Mouse (Mus musculus): ENCODE data around the gene Cenpb.

The Cenpb gene

GRCm38 (mm10) chr2:131196606-131197316 lies 16.9 kb upstream of the Cenpb start:
- WGBS, result 93% methylated on average over 16 of the region's 16 CpGs

GRCm38 (mm10) chr2:131191005-131191390 lies 11.1 kb upstream of the Cenpb start:
- WGBS, result 77% methylated on average over 7 of the region's 7 CpGs

- WGBS, result 78% methylated on average over 10 of the region's 10 CpGs
Measured at GRCm38 (mm10) chr2:131190344-131191004, 10.6 kb upstream of the Cenpb start.

GRCm38 (mm10) chr2:131189521-131190309 lies 9.8 kb upstream of the Cenpb start:
- 63% methylated on average over 5 of the region's 5 CpGs for WGBS

- 98% methylated on average over 5 of the region's 5 CpGs for WGBS
Measured at GRCm38 (mm10) chr2:131188311-131188710, 8.4 kb upstream of the Cenpb start.

GRCm38 (mm10) chr2:131187602-131187922 lies 7.7 kb upstream of the Cenpb start:
- 53% methylated on average over 3 of the region's 3 CpGs for WGBS

GRCm38 (mm10) chr2:131186771-131187601 lies 7.1 kb upstream of the Cenpb start, which contains the start of the genes Cdc25b and Spef1:
TSS of gene Cdc25b (plus strand) at chr2:131186949.
TSS of gene Spef1 (minus strand) at chr2:131187282.
- WGBS, result 2% methylated on average over 43 of the region's 43 CpGs

- WGBS, result 3% methylated on average over 14 of the region's 14 CpGs
Measured at GRCm38 (mm10) chr2:131186343-131186742, 6.5 kb upstream of the Cenpb start.

- under 1% methylated on average over 67 of the region's 67 CpGs for WGBS
Measured at GRCm38 (mm10) chr2:131179246-131179886, 501 bp downstream of the Cenpb start.

- 10% methylated on average over 26 of the region's 26 CpGs for WGBS
Measured at GRCm38 (mm10) chr2:131178828-131179245, 1.0 kb downstream of the Cenpb start.

GRCm38 (mm10) chr2:131177932-131178331 lies 1.9 kb downstream of the Cenpb start:
- whole genome bisulfite sequencing, result 54% methylated on average over 9 of the region's 9 CpGs

GRCm38 (mm10) chr2:131176491-131176890 lies 3.4 kb downstream of the Cenpb start:
- 65% methylated on average over 5 of the region's 5 CpGs for WGBS

GRCm38 (mm10) chr2:131175945-131176309 lies 3.9 kb downstream of the Cenpb start:
- 83% methylated on average over 1 of the region's 1 CpGs for WGBS

GRCm38 (mm10) chr2:131175286-131175944 lies 4.5 kb downstream of the Cenpb start:
- WGBS, result 63% methylated on average over 3 of the region's 3 CpGs

GRCm38 (mm10) chr2:131174700-131175099 lies 5.2 kb downstream of the Cenpb start:
- 5% methylated on average over 11 of the region's 11 CpGs for WGBS

- WGBS, result 80% methylated on average over 9 of the region's 9 CpGs
Measured at GRCm38 (mm10) chr2:131172322-131172721, 7.5 kb downstream of the Cenpb start.

GRCm38 (mm10) chr2:131171401-131172104 lies 8.3 kb downstream of the Cenpb start:
- WGBS, result 45% methylated on average over 43 of the region's 43 CpGs

GRCm38 (mm10) chr2:131170936-131171335 lies 8.9 kb downstream of the Cenpb start:
- 64% methylated on average over 9 of the region's 9 CpGs for WGBS

- 58% methylated on average over 1 of the region's 1 CpGs for WGBS
Measured at GRCm38 (mm10) chr2:131168914-131169313, 11.0 kb downstream of the Cenpb start.

GRCm38 (mm10) chr2:131167984-131168383 lies 11.9 kb downstream of the Cenpb start:
- 90% methylated on average over 6 of the region's 6 CpGs for WGBS

All from cerebral cortex, adult 2 months (tissue).